Mouse (Mus musculus) 3T3-L1 (cell line): Measurements from ENCODE around the gene Tpi1.
"Not testable (repeated sequence)": the region's sequence is repeated elsewhere in the genome, so short reads cannot be mapped to it uniquely, and the experiment has no call there.

Experiments used
- DNase-seq: peaks from one replicate; pipeline ENCODE4 v3.0.0-alpha.2; 2015; ENCODE audit warnings: low read depth, low spot score

The Tpi1 gene

DNA sequence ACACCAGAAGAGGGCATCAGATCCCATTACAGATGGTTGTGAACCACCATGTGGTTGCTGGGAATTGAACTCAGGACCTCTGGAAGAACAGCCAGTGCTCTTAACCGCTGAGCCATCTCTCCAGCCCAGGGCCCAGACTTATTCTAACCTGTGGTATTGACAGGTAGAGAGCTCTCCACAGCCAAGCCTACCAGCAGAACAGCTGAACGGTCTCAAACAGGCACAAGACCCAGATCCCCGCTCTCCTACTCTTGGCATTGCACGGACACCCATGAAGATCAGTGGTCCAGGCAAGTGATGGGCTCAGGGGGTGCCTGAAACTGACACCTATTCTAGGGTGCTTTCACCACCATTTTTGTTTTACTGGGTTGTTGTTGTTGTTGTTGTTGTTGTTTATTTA, 17.1 kb upstream of the Tpi1 start:
- not testable (repeated sequence) for DNase-seq

DNA sequence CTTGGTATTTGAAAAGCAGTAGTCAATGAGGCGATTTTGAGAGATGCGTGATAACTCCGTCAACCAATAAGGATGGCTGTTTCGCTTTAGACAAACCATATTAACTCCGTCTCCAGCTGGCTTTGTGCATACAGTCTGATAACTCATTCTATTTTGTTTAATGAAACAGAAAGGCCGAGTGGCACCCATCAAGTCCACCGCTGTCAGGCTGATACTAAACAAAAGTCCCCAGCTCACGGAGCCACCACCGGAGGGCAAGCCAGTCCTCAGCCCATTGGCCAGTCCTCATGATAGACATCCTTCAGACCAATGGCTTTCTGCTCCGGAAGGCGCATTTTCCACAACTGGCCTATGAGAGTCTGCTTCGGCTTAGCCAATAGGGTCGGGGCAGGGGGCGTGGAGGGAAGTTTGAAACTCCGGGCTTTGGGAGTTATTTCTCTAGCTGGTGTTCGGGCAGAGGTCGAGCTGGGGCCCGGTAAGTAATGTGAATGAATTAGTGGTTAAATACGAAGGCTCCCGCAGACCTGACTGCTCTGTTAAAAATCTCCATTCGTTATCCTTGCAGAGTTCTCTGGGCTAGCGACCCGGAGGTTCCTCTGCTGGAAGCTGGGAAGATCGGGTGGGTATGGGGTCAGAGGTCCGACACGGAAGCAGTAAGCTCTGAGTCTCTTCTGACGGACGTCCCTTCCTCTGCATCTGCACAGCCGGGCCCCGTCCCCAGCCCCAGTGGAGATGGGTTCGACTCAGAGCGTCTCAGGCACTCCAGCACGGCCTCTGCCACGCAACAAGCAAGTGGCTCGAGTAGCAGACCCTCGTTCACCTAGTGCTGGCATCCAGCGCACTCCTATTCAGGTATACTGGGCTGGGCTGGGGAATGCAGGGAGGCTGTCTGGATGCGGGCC, 16.0 kb upstream of the Tpi1 start:
- peak; percentile 99 for DNase-seq

DNA sequence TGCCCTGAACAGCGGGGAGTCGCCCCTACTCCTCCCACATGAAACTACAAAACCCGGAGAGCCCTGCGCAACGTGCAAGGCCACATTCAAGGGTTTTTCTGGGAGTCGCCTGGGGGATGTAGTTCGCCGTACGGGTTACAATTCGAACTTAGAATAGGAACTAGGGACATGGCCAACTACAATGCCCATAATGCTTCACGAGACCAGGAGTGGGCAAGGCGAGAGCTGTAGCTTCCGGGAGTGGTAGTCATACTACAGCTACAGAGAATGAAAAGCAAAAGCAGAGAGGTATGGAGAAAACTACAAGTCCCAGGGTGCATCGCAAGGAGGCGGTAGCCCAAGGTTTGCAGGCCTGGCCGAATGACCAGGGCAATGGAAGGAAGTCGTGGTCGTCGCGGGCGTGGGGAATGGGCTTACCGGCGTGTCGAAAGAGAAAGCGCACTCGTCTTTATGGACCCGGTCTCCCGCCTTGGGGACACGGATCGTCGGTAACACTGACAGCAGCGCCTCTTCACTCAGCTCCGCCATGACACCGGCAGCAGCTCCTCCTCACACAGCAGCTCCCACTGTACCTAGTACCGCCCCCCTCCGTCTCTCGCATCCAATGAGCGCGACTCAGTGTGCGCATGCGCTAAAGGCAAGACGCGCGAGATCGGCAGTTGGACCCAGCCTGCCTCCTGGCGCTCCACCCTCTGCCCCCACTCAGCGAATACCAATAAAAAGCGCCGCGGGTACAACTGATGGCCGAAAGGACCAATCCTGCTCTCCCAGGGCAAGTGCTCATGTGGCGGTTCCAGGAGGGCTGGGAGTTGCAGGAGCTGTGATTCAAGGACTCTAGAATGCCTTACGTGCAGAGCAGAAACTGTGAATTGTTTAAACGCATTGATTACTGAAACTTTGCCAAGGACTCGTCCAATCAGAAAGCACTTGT, 15.0 kb upstream of the Tpi1 start, which contains the start of the genes Usp5 and Cdca3:
Gene Usp5, minus strand, starts transcription at position 617 of the 931 bp plus-strand sequence.
Gene Cdca3, plus strand, starts transcription at position 680 of the 931 bp plus-strand sequence.
- DNase-seq = peak; percentile 100

DNA sequence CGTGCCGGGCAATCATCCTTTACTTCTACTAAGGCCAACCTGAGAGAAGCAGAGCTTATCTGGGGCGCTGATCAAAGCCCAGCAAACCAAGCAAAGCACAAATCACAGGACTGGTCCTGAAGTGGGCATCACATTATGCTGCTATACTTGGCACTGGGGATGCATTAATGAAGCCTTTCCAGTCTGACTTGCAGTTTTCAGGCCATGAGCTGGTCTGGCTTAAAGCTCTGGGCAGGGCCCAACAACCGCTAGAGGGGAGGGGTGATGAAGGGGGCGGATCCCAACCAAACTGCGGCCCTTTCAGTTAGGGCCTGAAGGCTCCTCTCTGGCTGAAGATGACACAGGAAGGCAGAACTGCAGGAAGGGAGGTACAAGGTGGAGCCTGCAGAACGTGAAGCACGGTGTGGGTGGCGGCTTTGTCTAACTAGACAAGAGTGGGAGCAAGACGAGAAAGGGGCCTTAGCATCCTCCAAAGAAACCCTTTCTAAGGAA, 14.1 kb upstream of the Tpi1 start:
- peak; percentile 95 for DNase-seq

DNA sequence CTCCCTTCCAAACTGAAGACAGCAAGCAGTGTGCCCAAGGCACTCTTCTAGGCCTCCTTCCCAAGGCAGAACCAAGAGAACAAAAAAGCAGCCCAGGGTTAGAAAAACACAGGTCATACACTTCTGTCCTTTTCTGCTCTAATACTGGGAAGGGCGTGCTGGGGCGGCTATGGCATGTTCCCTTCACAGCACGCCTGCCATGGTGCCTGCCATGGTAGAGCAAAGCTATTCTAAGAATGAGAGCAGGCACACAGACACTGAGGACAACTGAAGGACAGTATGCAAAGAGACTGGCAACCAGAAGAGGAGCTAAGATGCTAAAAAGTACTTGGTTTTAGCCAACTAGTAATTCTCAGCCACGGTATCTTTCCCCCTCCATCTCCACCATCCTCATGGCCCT, 8.0 kb upstream of the Tpi1 start:
- no peak for DNase-seq

DNA sequence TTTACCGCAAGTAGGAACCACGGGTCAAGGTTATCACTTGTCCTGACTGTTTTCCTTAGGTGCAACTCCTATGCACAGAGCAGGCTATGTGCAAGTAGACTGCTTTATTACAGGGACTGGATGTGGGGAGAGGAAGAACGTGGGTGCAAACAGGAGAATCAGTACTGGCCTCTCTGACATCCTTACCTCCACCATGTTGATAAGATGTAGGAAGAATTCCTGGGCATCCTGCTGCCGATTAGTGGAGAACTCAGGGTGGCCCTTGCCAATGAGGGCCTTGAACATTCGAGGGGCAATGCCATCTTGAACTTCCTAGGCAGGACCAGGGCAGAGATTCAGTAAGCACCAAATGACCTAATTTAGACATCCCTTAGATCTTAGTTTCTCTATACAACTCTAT, 6.8 kb upstream of the Tpi1 start:
- no peak for DNase-seq

DNA sequence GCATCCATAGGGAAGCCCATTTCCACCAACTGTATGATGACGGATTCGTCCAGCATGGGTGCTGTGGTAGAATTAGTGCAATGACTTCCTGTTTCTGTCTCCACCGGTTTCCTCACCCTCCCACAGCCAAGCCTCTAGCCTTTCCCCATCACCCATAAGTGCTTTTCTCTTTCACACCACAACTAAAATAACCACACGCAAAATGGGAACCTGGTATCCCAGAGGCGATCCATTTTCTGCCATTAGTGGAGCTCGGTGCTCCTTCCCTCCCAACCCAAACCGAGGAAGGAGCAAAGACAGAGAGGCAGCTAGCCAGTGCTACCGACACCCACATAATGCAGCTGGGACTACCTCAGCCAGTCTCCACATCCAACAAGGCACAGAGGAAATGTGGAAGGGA, 3.9 kb upstream of the Tpi1 start:
- DNase-seq = no peak

DNA sequence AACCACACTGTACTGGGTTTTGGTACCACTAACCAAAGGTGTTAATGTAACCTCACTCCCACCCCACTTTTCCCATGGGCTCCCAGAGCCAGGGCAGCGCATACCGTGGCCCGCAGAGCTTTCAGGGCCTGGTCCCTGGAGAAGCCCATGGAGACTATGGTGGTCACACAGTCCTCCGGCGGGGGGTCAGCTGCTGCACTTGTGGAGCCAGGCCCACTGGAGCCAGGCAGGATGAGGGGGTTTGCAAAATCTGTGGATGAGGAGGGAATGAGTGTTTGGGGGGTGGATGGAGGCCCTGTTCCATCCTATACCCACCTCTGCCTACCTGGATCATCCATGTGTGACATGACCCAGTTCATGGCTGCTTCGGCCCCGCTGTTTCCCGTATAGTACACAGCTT, 3.5 kb upstream of the Tpi1 start:
- no peak for DNase-seq

DNA sequence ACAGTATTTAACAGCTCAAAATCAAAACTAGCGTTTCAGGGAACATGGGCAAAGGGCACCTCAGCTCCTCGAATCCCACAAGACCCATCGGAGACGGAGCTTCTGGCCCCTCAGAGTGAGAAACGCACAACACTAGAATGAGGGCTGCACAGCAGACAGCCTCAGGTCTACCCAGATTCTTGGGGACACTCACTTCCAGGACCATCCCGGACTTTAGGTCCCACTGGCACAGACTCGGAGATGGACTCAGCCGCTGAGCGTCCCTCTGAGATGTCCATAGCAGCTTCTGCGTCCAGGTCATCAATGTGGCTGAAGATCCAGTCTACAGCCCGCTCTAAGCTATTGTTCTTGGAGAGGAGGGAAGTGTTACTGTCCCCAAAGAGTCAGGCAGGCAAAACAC, 3.0 kb upstream of the Tpi1 start:
- no peak for DNase-seq

DNA sequence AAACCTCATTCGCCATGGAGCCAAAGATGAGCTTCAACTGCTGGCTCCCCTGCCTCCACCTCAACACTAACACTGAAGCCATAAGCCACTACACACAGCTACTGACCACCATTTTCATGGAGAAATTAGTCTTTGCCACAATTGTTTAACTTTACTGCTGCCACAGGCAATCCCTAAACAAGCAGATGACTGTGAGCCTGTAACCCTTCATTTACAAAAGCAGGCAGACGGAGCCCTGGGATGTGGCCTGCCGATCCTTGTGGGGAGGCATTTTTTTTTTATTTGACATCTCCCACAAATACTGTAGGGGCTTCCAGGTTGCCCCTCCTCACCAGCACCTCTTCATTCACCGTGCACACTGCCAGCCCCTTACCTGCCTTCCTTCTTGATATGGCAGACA, 2.5 kb upstream of the Tpi1 start:
- DNase-seq = no peak

DNA sequence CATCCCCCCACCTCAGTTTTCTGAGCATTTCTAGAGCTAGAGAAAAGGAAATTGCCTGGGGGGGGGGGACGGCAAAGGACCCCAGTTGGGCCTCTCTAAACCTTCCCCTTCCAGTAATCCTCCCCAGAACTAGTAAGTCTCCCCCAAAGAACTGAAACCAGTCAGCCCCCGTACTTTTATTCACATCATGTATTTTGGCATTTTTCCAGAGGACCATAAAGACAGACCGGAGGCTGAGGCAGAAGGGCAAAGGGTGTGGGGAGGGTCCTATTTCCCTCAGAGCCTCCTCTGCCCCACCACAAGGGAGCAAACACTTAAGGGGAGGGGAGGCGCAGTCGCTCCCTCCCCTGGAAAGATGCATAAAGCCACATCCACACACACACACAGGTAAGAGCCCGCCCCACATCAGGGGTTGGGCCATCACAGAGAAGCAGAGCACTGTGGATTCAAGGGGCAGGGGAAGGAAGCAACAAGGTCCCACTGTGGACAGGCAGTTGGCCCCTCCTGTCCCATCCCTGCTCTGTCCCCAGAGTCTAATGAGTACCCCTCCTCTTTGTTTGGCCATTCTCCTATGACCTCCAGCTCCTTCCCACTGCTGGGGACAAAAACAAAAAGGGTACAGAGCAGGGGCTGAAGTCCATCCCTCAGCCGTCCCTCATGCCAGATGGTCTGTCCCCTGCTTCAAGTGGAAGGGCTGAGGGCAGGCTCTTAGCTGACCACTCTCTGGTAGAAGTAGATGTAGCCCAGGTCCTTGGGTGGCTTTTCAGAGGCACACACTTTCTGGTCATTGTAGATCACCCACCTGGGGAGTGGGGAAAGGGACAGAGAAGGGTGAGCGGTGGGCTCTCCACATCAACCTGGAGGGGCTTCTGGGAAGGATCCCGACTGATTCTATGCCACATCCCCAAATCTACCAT, 1.0 kb upstream of the Tpi1 start:
- DNase-seq = no peak

DNA sequence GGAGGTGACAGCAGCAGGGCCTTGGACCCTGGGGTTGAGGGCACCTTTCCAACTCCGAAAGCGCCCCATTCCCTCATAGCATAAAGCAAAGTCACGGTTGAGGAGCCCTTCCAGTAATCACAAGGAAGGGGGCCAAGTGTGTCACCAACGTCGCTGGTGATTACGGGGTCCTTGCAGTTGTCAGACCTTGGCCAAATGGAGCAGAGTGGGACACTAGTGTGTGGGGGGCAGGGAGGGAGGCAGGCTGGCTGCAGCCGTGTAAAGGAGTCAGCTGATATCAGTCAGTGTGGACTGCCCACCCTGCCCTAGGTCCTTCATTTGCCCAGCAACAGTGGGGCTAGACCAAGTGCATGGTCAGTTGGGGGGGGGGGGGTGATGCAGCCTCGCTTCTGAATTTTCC, 352 bp upstream of the Tpi1 start:
- no peak for DNase-seq

DNA sequence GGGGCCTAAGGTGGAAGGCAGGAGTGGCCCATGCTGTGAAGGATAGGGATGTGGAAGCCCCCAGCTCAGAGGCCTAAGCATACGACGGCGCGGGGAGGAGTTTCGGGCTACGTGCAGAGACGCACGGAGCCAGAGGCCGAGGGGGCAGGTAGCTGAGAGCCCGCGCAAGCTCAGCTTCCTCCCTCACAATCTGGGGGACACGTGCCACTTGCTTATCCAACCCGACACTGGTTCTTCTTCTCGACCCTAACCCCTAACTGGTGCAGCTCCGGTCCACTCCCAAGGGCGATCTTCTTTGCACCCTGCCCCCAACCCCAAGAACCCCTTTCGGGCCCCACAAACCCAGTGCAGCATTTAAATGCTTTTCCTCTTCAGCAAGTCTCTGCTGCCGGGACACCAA, 600 bp downstream of the Tpi1 start:
- DNase-seq = peak; percentile 80

DNA sequence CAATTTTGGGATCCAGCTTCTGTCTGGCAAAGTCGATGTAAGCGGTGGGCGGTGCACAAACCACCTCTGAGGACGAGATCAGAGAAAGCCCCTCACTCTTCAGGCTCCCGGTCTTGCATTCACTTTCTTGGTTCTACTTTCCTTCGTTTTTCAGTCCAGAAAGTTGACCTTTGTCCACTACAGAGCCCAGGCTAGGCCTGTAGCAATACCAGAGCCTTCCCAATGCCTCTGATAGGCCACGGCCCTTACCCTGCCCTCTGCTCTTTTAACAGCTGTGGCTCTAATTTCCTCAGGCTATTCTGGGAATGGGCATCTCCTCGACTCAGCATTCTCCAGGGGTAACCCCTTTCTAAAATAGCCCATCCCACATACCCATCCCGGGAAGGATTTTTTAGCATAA, 1.2 kb downstream of the Tpi1 start:
- DNase-seq = no peak

DNA sequence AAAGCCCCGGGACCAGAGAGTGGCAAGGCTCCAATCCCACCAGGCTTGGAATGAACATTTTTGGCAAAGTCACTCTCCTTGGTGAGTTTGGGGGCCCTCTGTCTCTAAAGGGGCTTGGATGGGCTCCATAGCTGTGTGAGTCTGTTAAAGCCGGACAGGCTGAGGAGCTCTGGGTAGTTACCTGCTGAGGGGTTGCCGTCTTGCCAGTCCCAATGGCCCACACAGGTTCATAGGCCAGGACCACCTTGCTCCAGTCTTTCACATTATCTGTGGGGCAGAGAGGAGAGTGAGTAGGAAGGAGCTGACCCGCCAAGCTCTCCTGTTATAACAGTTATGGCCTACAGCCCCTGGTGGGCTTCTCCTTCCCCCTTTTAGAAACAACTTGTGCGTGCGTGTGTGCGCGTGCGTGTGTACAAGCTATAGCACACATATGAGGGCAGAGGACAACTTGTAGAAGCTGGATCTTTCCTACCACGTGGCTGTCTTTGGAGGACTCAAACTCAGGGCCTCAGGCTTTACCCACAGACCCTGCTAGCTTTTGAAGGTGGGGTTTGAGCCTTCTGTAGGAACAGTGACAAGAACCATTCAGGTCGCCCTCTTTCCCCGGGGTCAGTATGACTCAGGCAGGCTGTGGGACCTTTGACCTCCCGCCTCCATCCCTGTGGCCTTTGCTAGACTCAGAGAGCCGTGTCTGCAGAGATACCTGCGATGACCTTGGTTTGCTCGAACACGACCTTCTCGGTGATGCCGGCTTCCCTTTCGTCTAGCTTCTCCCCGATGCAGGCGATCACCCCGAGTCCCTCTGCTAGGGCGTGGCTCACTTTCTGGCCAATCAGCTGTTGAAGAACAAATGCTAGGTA, 2.2 kb downstream of the Tpi1 start:
- DNase-seq = no peak

DNA sequence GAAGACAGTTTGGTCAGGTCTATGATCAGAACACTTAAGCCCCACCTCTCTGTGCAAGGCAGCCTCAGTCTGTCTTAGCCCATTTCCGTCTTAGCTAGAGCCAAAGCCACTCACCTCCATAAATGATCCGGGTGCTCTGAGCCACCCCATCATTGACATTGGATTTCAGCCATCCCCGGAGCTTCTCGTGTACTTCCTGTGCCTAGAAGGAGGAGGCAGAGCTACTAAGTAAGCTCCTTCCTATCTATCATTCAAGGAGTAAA, 2.8 kb downstream of the Tpi1 start:
- peak; percentile 24 for DNase-seq

DNA sequence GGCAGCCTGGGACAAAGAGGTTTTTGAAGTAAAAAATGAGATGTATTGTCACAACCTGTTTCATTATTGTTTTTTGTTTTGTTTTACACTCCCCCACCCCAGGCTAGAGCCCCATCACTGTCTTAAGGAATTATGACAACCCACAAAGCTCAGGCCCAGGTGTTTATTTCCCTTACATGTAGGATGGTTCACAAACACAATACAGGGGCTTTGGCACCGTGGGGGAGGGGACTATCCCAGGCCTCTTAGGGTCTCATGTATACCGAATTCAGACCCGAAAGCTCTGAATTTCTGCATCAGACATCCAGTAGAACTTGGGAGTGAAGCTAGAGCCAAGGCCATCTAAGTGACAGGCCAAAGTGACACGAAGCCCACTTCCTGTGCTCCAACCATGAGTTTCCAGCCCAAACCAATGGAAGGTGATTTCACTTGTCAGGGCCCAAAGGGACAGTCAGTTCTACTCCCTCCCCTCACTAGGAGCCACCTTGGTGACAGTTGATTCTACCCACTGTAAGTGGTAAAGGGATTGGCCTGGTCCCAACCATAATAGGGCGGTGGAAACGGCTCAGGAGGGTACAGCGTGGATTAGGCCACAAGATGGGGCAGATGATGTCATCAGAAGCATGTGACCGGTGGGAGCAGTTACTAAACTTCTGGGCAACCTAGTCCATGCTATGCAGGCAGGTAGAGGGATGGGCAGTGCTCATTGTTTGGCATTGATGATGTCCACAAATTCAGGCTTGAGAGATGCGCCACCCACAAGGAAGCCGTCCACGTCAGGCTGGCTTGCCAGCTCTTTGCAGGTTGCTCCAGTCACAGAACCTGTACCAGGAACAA, 3.3 kb downstream of the Tpi1 start:
- DNase-seq = peak; percentile 18

DNA sequence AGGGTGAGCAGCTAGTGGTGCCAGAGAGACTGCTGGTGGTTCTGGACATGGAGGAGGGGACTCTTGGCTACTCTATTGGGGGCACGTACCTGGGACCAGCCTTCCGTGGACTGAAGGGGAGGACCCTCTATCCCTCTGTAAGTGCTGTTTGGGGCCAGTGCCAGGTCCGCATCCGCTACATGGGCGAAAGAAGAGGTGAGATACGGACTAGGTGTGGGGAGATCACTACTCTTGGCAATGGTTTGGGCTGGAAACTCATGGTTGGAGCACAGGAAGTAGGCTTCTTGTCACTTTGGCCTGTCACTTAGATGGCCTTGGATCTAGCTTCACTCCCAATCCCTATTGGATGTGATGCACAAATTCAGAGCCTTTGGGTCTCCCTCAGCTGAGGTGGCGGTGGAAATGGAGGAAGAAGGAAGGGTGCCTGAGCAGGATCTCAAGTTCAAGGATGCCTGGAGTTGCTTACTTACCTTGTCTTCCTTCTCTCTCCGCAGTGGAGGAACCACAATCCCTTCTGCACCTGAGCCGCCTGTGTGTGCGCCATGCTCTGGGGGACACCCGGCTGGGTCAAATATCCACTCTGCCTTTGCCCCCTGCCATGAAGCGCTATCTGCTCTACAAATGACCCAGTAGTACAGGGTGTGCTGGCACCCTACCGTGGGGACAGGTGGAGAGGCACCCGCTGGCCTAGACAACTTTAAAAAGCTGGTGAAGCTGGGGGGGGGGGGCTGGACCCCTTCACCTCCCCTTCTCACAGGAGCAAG, 4.1 kb downstream of the Tpi1 start:
- peak; percentile 61 for DNase-seq
